Mouse (Mus musculus) left cerebral cortex, adult 18-20 months (tissue): ENCODE data around the gene Hist1h2ak. TPM values are rescaled to one million over a fixed set of nuclear protein-coding genes. Genes with fewer than 3 reads are reported as not detected.
"Not testable (repeated sequence)": the region's sequence is repeated elsewhere in the genome, so short reads cannot be mapped to it uniquely, and the experiment has no call there.

ENCODE experiments used
- DNase-seq, 2 experiments: peaks; one replicate each; pipeline ENCODE4 v3.0.0; 2021 to 2022; ENCODE audit warnings: low spot score in 2 of 2, mixed read lengths in 1 of 2
- long read RNA-seq, 2 experiments: library from polyadenylated mRNA; stranded (forward); transcript quantifications; one replicate each; pipeline ENCODE4 v2.0.0; 2021
- total RNA-seq, 2 experiments: library from RNA; stranded (reverse); gene quantifications; 2 replicates each; pipeline ENCODE4 v1.2.3; 2021

The Hist1h2ak gene
- total RNA-seq = 10 to 100 TPM; 10.2 to 19.7 TPM
- long read RNA-seq, experiment 1 = 0 reads
- long read RNA-seq, experiment 2 = 0 reads

- peak; percentile 62 to 73 for DNase-seq
Measured at GRCm38 (mm10) chr13:21753524-21754285, at the start of gene Hist1h2ak, which contains the start of gene Hist1h2bn. Hist1h2ak (minus strand) TSS chr13:21753827. Hist1h2bn (plus strand) TSS chr13:21754123.

DNA sequence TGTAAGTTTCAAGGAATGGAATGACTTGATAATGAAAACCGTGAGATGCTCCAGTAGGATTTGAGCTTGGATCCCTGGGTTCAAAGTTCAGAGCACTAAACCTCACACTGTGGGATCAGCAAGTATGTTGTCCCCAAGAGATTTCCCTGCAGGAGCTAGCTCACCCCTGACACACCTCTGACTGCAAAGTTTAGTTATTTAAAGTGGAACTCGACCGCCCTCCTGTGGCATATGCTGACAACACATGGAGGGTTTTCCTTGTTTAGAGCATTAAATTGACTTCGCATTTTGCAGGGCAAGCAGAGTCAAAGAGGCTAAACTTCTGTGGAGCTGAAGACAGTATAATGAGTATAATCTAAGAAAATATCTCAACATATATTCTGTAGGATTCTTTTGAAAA is 49.4 kb upstream of the Hist1h2ak start:
- not testable (repeated sequence) for DNase-seq

DNA sequence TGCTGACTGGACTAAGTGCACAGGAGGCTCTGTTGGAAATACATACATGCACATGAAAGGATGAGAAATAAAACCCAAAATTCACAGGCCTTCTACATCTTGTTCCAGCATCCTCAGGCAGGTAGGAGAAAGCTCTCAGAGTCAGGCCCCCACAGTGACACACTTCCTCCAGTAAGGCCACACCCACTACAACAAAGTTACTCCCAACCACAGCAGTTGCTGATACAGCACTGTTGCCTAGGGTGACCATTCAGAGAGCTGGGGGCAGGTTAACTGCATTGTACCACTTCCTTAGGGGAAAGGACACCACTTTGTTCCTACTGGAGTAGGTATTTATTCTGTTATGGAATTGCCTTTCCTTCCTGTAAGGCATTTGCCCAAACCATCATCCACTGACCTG is 43.5 kb upstream of the Hist1h2ak start:
- DNase-seq = not testable (repeated sequence)

DNA sequence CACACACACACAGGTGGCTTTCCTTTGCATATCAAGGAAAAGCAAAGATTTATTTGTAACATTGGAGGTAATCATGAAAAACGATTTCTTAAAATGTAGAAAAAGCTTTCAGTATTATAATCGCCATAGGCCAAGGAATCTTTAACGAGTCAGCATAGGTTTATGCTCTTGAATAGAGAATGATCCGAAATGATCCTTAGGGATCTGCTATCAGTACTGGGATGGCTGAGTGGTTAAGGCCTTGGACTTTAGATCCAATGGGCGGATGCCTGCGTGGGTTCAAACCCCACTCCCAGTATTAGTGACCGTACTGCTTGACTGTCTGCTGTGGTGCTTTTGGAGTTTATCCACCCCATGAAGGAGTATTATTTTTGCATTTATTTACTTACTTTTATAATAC is 42.0 kb upstream of the Hist1h2ak start:
- no peak for DNase-seq

- no peak for DNase-seq
Measured at GRCm38 (mm10) chr13:21790601-21791283, 37.1 kb upstream of the Hist1h2ak start.

DNA sequence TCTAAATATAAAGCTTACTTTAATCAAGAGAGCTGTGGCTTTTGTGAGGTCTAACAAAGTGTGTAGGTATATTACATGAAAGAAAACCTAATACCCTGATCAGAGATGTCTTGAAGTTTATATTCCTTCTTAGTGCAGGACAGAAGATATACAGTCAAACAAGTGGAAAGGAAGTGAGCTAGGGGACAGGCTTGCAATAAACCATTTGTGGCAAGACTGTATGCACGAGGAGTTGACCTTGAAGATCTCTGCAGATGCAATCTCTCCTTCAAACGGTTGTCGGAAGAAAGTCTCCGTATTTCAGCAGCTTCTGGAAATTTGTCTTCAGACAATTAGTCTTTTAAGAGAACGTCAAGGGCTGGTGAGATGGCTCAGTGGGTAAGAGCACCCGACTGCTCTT is 36.3 kb upstream of the Hist1h2ak start:
- DNase-seq = no peak

DNA sequence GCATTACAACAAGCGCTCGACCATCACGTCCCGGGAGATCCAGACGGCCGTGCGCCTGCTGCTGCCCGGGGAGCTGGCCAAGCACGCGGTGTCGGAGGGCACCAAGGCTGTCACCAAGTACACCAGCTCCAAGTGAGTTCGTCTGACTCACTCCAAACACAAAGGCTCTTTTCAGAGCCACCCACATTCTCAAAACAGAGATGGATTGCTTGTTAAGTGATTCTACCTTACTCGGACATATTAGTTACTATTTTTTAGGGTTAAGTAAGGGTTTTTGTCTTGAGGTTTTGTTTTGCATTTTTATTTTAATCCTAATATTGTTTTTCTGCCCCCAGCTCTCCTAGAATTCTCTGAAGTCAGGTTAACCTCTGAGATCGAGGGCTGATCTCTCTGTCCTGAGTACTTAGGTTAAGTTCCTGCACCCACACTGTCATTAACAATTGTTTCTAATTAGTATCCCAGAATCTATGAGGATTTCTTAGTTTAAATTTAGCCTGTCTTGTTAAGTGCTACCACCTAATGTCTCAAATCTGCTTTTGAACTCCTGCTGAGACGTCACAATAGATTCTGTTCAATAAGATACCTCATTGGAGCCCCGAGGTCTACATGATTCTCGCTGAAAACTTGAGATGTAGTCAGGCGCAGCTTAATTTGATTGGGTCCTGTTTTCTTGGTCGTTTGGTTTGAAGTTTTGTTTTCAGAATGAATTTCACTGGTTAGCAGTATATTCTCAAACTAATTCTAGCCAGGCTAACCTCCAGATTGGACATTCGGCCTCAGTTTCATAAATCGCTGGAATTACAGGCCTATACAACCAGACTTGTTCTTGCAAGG is 34.4 kb upstream of the Hist1h2ak start:
- no peak for DNase-seq

- DNase-seq = peak; percentile 80 to 85
Measured at GRCm38 (mm10) chr13:21786899-21787629, 33.4 kb upstream of the Hist1h2ak start, which contains the start of the genes Hist1h2an and Hist1h2bp. Hist1h2an (minus strand) TSS chr13:21787218. Hist1h2bp (plus strand) TSS chr13:21787461.

- DNase-seq = no peak
Measured at GRCm38 (mm10) chr13:21786189-21786898, 32.7 kb upstream of the Hist1h2ak start.

DNA sequence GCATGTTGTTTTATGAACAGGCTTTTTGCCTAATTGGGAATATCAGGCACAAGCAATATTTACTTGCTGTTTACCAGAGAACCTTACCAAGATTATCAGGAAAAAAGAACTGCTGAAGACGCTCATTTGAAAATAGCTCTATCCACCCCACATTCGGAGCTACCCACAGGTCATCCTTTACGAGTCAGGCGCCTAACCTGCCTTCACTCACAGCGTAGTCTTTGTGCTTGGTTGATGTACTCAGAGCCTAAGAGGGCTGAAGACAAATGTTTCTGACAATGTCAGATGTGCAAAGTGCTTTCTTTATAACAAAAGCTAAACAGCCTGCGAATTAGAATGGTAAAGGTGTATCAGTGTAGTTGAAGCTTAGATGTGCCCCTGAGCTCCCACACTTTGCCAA is 30.7 kb upstream of the Hist1h2ak start:
- DNase-seq = no peak

DNA sequence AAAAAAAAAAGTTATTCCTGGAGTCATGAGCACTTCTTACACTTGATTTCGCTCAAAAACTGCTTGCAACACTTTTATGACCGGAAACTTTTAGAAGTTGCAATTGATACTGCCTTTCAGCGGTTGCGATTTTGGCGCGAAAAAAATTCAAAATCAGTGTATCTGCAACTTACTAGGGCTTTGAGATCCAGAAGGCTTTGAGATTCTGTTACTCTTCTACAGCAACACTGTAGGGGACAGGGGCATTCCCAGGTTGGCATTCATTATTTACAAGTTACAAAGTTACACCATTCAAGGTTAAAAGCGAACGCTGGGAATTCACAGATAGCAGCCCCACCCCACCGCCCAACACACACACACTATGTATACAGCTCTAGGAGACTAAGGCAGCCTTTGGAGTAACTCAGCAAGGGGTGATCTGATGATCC is 30.1 kb upstream of the Hist1h2ak start:
- DNase-seq = no peak

- peak; percentile 60 to 62 for DNase-seq
Measured at GRCm38 (mm10) chr13:21783255-21783617, 29.6 kb upstream of the Hist1h2ak start, which contains the start of gene Hist1h3i. Hist1h3i (minus strand) TSS chr13:21783370.

DNA sequence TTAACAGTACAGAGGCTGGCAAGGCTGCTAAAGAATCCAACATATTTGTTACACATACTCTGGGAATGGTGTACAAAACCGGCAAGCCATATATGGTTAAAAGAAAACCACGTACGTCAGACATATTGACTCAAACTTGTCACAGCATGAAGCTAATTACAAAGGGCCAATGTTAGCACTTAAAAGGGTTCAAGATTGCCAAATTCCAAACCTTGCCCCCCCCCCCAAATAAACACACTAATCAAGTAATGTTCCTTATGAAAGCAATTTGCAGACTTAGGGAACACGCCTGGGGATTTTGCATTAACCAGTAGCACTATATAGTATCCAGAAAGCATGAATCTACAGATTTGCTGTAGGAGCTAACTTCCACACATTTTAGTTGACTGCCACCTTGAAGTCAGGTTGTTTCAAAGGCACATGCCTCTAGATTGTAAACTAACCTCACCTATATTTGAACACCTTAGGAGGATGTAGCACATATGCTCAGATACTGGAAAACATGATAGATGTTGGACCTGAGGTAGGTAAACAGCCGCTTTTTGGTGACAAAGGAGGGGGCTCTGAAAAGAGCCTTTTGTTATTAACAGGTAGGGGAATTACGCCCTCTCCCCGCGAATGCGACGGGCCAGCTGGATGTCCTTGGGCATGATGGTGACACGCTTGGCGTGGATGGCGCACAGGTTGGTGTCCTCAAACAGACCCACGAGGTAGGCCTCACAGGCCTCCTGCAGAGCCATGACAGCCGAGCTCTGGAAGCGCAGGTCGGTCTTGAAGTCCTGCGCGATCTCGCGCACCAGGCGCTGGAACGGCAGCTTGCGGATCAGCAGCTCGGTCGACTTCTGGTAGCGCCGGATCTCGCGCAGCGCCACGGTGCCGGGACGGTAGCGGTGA is 29.0 kb upstream of the Hist1h2ak start:
- not testable (repeated sequence) for DNase-seq

GRCm38 (mm10) chr13:21781639-21782038 is 28.0 kb upstream of the Hist1h2ak start:
- DNase-seq = no peak

DNA sequence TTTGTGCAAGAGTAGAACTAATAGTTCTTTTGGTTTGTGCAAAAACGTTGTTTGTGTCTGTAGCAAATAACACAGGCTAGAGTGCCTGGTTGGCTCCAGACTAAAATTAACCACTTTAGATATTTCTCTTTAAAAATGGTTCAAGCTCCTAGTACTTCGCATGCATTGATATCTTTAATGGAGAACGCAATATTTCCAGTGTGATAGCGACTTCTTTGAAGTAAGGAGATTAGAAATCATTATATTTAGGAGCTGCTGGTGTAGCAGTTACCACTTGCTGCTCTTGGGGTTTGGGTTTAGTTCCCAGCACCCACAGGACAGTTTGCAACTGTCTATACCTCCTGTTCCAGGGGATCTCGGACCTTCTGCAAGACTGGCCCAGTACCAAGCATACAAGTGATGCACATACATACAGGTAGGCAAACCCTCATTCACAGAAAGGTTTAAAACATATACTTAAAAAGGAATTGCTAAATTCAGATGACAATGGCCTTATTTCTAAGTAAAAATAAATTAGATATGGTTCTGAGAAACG is 27.5 kb upstream of the Hist1h2ak start:
- DNase-seq = no peak

DNA sequence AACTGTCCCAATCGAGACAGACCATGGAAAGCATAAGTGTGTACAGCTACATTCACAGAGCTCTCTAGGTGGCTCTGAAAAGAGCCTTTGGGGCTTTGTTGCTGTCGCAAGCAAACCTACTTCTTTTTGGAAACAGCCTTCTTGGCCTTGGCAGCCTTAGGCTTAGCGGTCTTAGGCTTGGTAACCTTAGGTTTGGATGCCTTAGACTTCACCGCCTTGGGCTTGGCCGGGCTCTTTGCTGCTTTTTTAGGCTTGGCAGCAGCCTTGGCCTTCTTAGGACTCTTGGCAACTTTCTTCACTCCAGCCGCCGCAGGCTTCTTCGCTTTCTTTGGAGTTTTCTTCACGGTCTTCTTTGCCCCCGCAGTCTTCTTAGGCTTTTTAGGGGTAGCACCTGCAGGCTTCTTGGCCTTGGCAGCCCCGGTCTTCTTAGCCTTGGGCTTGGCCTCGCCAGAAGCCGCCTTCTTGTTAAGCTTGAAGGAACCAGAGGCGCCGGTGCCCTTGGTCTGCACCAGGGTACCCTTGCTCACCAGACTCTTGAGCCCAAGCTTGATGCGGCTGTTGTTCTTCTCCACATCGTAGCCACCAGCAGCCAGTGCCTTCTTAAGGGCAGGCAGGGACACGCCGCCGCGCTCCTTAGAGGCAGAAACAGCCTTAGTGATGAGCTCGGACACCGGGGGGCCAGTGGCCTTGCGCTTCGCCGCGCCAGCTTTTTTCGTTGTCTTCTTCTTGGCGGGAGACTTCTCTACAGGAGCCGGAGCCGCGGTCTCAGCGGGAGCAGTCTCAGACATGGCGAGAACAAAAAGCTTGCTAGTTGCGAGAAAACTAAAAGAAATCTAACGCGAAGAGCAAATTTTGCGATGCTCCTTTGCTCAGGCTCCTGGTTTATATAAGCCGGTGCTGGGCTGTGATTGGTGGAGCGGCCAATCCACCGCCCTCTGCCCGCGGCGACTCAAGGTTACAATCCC is 26.4 kb upstream of the Hist1h2ak start, which contains the start of gene Hist1h1b:
TSS of gene Hist1h1b (minus strand) at position 859 of the 965 bp plus-strand sequence.
- peak; percentile 71 to 77 for DNase-seq
